Mouse (Mus musculus): ENCODE results near the gene Etv1. TPM values are rescaled to one million over a fixed set of nuclear protein-coding genes. Genes with fewer than 3 reads are reported as not detected.

Etv1 gene
- polyA plus RNA-seq, 1 experiment from 2014 or later = 25.1 TPM

GRCm38 (mm10) chr12:38786571-38786970 is 7.4 kb downstream of the Etv1 start:
- Histone ChIP-seq H3K4me1 (peaks cover 45% of the 10 kb centered on the region), H3K27me3 (replicated peaks; ENCODE audit: low read depth, poor library complexity, severe bottlenecking) (no peaks in the 10 kb centered on the region), H3K36me3 (replicated peaks) (no peaks in the 10 kb centered on the region), H3K4me3 (no peak overlapping the region), H3K9me3 (no peaks in the 10 kb centered on the region), H3K27ac (replicated peaks) (no peak overlapping the region)
- DNase-seq (ENCODE audit: low spot score) = no peak
- WGBS = 85% methylated on average over 4 of the region's 4 CpGs

- no peak for DNase-seq (ENCODE audit: low spot score)
- H3K27me3 ChIP-seq (replicated peaks; ENCODE audit: low read depth, poor library complexity, severe bottlenecking) = no peaks in the 10 kb centered on the region
- H3K36me3 ChIP-seq (replicated peaks) = no peaks in the 10 kb centered on the region
- no peak overlapping the region for H3K4me3 ChIP-seq
- no peak overlapping the region for H3K27ac ChIP-seq (replicated peaks)
- no peaks in the 10 kb centered on the region for H3K9me3 ChIP-seq
- peaks cover 41% of the 10 kb centered on the region for H3K4me1 ChIP-seq
- 36% methylated on average over 3 of the region's 3 CpGs for WGBS
These were observed 8.5 kb downstream of the Etv1 start for GRCm38 (mm10) chr12:38787704-38788103.

GRCm38 (mm10) chr12:38788621-38789020 is 9.4 kb downstream of the Etv1 start:
- peak; percentile 32 for DNase-seq (ENCODE audit: low spot score)
- WGBS = 39% methylated on average over 6 of the region's 6 CpGs
- no peaks in the 10 kb centered on the region for H3K36me3 ChIP-seq (replicated peaks)
- no peaks in the 10 kb centered on the region for H3K9me3 ChIP-seq
- peak overlapping the region; percentile 51; the same call in 1 of the 2 replicates for H3K27ac ChIP-seq (replicated peaks)
- no peak overlapping the region for H3K4me3 ChIP-seq
- peaks cover 39% of the 10 kb centered on the region for H3K4me1 ChIP-seq
- H3K27me3 ChIP-seq (replicated peaks; ENCODE audit: low read depth, poor library complexity, severe bottlenecking) = no peaks in the 10 kb centered on the region

GRCm38 (mm10) chr12:38789789-38790355 is 10.7 kb downstream of the Etv1 start:
- Histone ChIP-seq H3K27me3 (replicated peaks; ENCODE audit: low read depth, poor library complexity, severe bottlenecking) (no peaks in the 10 kb centered on the region), H3K36me3 (replicated peaks) (no peaks in the 10 kb centered on the region), H3K4me3 (no peak overlapping the region), H3K4me1 (peaks cover 42% of the 10 kb centered on the region), H3K9me3 (no peaks in the 10 kb centered on the region), H3K27ac (replicated peaks) (no peak overlapping the region)
- 89% methylated on average over 10 of the region's 10 CpGs for WGBS
- DNase-seq (ENCODE audit: low spot score) = no peak

GRCm38 (mm10) chr12:38793076-38793475 is 13.9 kb downstream of the Etv1 start:
- Histone ChIP-seq H3K36me3 (replicated peaks) (0 out of 2 replicates have a peak, but pooled peaks cover 5% of the 10 kb centered on the region), H3K4me3 (no peak overlapping the region), H3K27ac (replicated peaks) (no peak overlapping the region), H3K4me1 (peaks cover 27% of the 10 kb centered on the region), H3K9me3 (no peaks in the 10 kb centered on the region), H3K27me3 (replicated peaks; ENCODE audit: low read depth, poor library complexity, severe bottlenecking) (no peaks in the 10 kb centered on the region)
- WGBS = 69% methylated on average over 4 of the region's 4 CpGs
- no peak for DNase-seq (ENCODE audit: low spot score)

GRCm38 (mm10) chr12:38793697-38794096 is 14.5 kb downstream of the Etv1 start:
- H3K4me3 ChIP-seq = no peak overlapping the region
- DNase-seq (ENCODE audit: low spot score) = no peak
- WGBS = 41% methylated on average over 2 of the region's 2 CpGs
- 0 out of 2 replicates have a peak, but pooled peaks cover 5% of the 10 kb centered on the region for H3K36me3 ChIP-seq (replicated peaks)
- no peaks in the 10 kb centered on the region for H3K27me3 ChIP-seq (replicated peaks; ENCODE audit: low read depth, poor library complexity, severe bottlenecking)
- H3K4me1 ChIP-seq = peaks cover 20% of the 10 kb centered on the region
- H3K27ac ChIP-seq (replicated peaks) = no peak overlapping the region
- H3K9me3 ChIP-seq = no peaks in the 10 kb centered on the region

- Histone ChIP-seq H3K27ac (replicated peaks) (no peak overlapping the region), H3K9me3 (no peaks in the 10 kb centered on the region), H3K4me3 (no peak overlapping the region), H3K36me3 (replicated peaks) (no peaks in the 10 kb centered on the region), H3K4me1 (no peaks in the 10 kb centered on the region; the same call in 1 of the 2 replicates), H3K27me3 (replicated peaks; ENCODE audit: low read depth, poor library complexity, severe bottlenecking) (no peaks in the 10 kb centered on the region)
- 62% methylated on average over 5 of the region's 5 CpGs for WGBS
- no peak for DNase-seq (ENCODE audit: low spot score)
These were observed 27.9 kb downstream of the Etv1 start for GRCm38 (mm10) chr12:38807031-38807430.

- Histone ChIP-seq H3K4me3 (no peak overlapping the region), H3K4me1 (peaks cover 12% of the 10 kb centered on the region), H3K27me3 (replicated peaks; ENCODE audit: low read depth, poor library complexity, severe bottlenecking) (no peaks in the 10 kb centered on the region), H3K27ac (replicated peaks) (no peak overlapping the region), H3K9me3 (no peaks in the 10 kb centered on the region), H3K36me3 (replicated peaks) (no peaks in the 10 kb centered on the region)
- 68% methylated on average over 6 of the region's 6 CpGs for WGBS
- DNase-seq (ENCODE audit: low spot score) = no peak
These were observed 33.2 kb downstream of the Etv1 start for GRCm38 (mm10) chr12:38812392-38812791.

- WGBS = 74% methylated on average over 6 of the region's 6 CpGs
- Histone ChIP-seq H3K9me3 (no peaks in the 10 kb centered on the region), H3K4me1 (peaks cover 12% of the 10 kb centered on the region), H3K27ac (replicated peaks) (no peak overlapping the region), H3K36me3 (replicated peaks) (no peaks in the 10 kb centered on the region), H3K27me3 (replicated peaks; ENCODE audit: low read depth, poor library complexity, severe bottlenecking) (no peaks in the 10 kb centered on the region), H3K4me3 (no peak overlapping the region)
- no peak for DNase-seq (ENCODE audit: low spot score)
These were observed 35.0 kb downstream of the Etv1 start for GRCm38 (mm10) chr12:38814010-38814786.

- H3K4me3 ChIP-seq = no peak overlapping the region
- WGBS = 71% methylated on average over 3 of the region's 3 CpGs
- H3K27ac ChIP-seq (replicated peaks) = no peak overlapping the region
- H3K9me3 ChIP-seq = no peaks in the 10 kb centered on the region
- peaks cover 12% of the 10 kb centered on the region for H3K4me1 ChIP-seq
- no peaks in the 10 kb centered on the region for H3K27me3 ChIP-seq (replicated peaks; ENCODE audit: low read depth, poor library complexity, severe bottlenecking)
- DNase-seq (ENCODE audit: low spot score) = no peak
- no peaks in the 10 kb centered on the region for H3K36me3 ChIP-seq (replicated peaks)
These were observed 37.1 kb downstream of the Etv1 start for GRCm38 (mm10) chr12:38816235-38816634.

- Histone ChIP-seq H3K4me1 (peaks cover 12% of the 10 kb centered on the region), H3K4me3 (no peak overlapping the region), H3K9me3 (no peaks in the 10 kb centered on the region), H3K27me3 (replicated peaks; ENCODE audit: low read depth, poor library complexity, severe bottlenecking) (no peaks in the 10 kb centered on the region), H3K36me3 (replicated peaks) (no peaks in the 10 kb centered on the region), H3K27ac (replicated peaks) (no peak overlapping the region)
- whole genome bisulfite sequencing = 89% methylated on average over 2 of the region's 2 CpGs
- no peak for DNase-seq (ENCODE audit: low spot score)
These were observed 39.1 kb downstream of the Etv1 start for GRCm38 (mm10) chr12:38818320-38818719.

- no peak for DNase-seq (ENCODE audit: low spot score)
- 91% methylated on average over 4 of the region's 4 CpGs for WGBS
- no peak overlapping the region for H3K4me3 ChIP-seq
- no peaks in the 10 kb centered on the region for H3K36me3 ChIP-seq (replicated peaks)
- no peaks in the 10 kb centered on the region for H3K9me3 ChIP-seq
- no peak overlapping the region for H3K27ac ChIP-seq (replicated peaks)
- no peaks in the 10 kb centered on the region for H3K27me3 ChIP-seq (replicated peaks; ENCODE audit: low read depth, poor library complexity, severe bottlenecking)
- H3K4me1 ChIP-seq = 0 out of 2 replicates have a peak, but pooled peaks cover under 1% of the 10 kb centered on the region
These were observed 41.5 kb downstream of the Etv1 start for GRCm38 (mm10) chr12:38820642-38821041.

GRCm38 (mm10) chr12:38824405-38824804 is 45.2 kb downstream of the Etv1 start:
- 94% methylated on average over 10 of the region's 10 CpGs for WGBS
- no peaks in the 10 kb centered on the region for H3K4me1 ChIP-seq
- no peaks in the 10 kb centered on the region for H3K36me3 ChIP-seq (replicated peaks)
- H3K27me3 ChIP-seq (replicated peaks; ENCODE audit: low read depth, poor library complexity, severe bottlenecking) = no peaks in the 10 kb centered on the region
- H3K4me3 ChIP-seq = no peak overlapping the region
- no peak overlapping the region for H3K27ac ChIP-seq (replicated peaks)
- no peak for DNase-seq (ENCODE audit: low spot score)
- no peaks in the 10 kb centered on the region for H3K9me3 ChIP-seq

All from embryonic facial prominence, embryonic 10.5 days (tissue).